Mouse (Mus musculus) neural tube, embryonic 12.5 days (tissue): ENCODE data around the gene Unc5cl. TPM values are rescaled to one million over a fixed set of nuclear protein-coding genes. Genes with fewer than 3 reads are reported as not detected.
A peak's percentile ranks its signal among the peaks of the same experiment; 100 is the strongest.

Experiments
- ATAC-seq: fragments of 200-750 bp; cut with Nextera tagmentation; 2 replicates; pipeline ENCODE4 v1.8.0; 2017; ENCODE audit warnings: low read depth, mild to moderate bottlenecking, moderate TSS enrichment, moderate library complexity; ENCODE audit not compliant: low FRiP score
- H3K27ac ChIP-seq: fragments of 300-500 bp; sonication (generic); 2 replicates; pipeline ENCODE4 v1.5.1; 2016
- H3K27me3 ChIP-seq: fragments of 300-500 bp; sonication (generic); replicated peaks from 2 replicates; pipeline ENCODE4 v1.6.1; 2016; ENCODE audit warnings: mild to moderate bottlenecking
- H3K36me3 ChIP-seq: fragments of 300-500 bp; sonication (generic); 2 replicates; pipeline ENCODE4 v1.6.1; 2016; ENCODE audit warnings: mild to moderate bottlenecking
- H3K4me1 ChIP-seq: fragments of 300-500 bp; sonication (generic); 2 replicates; pipeline ENCODE4 v1.6.1; 2016
- H3K4me2 ChIP-seq: fragments of 300-500 bp; sonication (generic); replicated peaks from 2 replicates; pipeline ENCODE4 v1.6.1; 2016; ENCODE audit warnings: mild to moderate bottlenecking
- H3K4me3 ChIP-seq: fragments of 300-500 bp; sonication (generic); 2 replicates; pipeline ENCODE4 v1.5.1; 2016
- H3K9ac ChIP-seq: fragments of 300-500 bp; sonication (generic); 2 replicates; pipeline ENCODE4 v1.6.1; 2016; ENCODE audit warnings: mild to moderate bottlenecking
- H3K9me3 ChIP-seq: fragments of 300-500 bp; sonication (generic); 2 replicates; pipeline ENCODE4 v1.6.1; 2016; ENCODE audit warnings: mild to moderate bottlenecking
- WGBS: fragments of 180-500 bp; shearing (Covaris S2); methylation state at CpG from one replicate; pipeline ENCODE4 v1.1.7; 2016; 5-methylcytosine and 5-hydroxymethylcytosine counted together
- polyA plus RNA-seq: library from polyadenylated mRNA; unstranded; fragments of >200 nt; fragmentation: Nextera tagmentation; extraction: Ambion mirVana; gene quantifications from 2 replicates; pipeline ENCODE4 v1.2.1, GENCODE M21; 2016

Unc5cl gene
- polyA plus RNA-seq, 1 experiment from 2014 or later: not detected

DNA sequence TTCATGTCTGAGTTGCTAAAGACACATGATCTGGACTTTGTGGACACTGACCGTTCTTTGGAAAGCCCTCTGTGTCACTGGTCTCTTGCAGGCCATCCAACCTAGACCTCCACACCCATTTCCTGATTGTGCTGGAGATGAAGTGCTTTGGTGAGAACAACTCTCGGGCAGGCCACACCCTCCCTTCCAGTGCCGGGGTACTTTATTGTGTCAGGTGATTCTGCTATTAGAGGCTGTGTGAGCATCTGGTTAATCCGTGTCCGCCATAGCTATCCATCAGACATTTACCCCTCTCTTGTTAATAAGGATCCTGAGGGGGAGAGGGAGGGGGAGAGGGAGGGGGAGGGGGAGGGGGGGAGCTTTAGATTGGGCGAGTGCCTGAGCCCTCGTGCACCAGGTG, 38.9 kb downstream of the Unc5cl start:
- Histone ChIP-seq H3K9ac (no peak overlapping the region), H3K27me3 (no peaks in the 10 kb centered on the region), H3K9me3 (no peaks in the 10 kb centered on the region), H3K36me3 (no peaks in the 10 kb centered on the region), H3K4me1 (no peaks in the 10 kb centered on the region), H3K27ac (no peak overlapping the region), H3K4me2 (no peak overlapping the region), H3K4me3 (no peak overlapping the region)
- 0 out of 2 replicates have a peak, but pooled peaks have one; percentile 25 for ATAC-seq
- 48% methylated on average over 7 of the region's 7 CpGs for WGBS

DNA sequence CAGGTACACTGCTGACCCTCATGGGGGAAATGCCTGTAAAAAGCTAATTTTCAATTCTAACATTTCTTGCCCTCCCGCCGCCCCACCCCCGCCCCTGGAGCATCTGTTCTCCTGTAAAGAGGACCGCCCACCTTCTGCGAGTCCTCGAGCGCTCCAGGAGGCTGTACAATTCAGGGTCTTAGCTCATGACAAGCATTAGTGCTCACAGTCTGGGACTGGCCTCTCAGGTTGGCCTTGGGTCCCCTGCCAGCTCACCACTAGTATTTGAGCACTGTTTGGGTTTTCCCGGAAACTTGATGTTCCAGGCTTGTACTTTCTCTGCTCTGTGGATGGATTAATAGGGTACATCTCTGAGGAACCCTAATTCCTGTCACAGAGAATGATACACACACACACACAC, 39.3 kb downstream of the Unc5cl start:
- no peak overlapping the region for H3K4me3 ChIP-seq
- 50% methylated on average over 8 of the region's 8 CpGs for WGBS
- H3K9ac ChIP-seq: no peak overlapping the region
- no peak overlapping the region for H3K4me2 ChIP-seq
- no peak overlapping the region for H3K27ac ChIP-seq
- H3K4me1 ChIP-seq: no peaks in the 10 kb centered on the region
- no peaks in the 10 kb centered on the region for H3K36me3 ChIP-seq
- no peaks in the 10 kb centered on the region for H3K27me3 ChIP-seq
- H3K9me3 ChIP-seq: no peaks in the 10 kb centered on the region
- ATAC-seq: 0 out of 2 replicates have a peak, but pooled peaks have one; percentile 58

DNA sequence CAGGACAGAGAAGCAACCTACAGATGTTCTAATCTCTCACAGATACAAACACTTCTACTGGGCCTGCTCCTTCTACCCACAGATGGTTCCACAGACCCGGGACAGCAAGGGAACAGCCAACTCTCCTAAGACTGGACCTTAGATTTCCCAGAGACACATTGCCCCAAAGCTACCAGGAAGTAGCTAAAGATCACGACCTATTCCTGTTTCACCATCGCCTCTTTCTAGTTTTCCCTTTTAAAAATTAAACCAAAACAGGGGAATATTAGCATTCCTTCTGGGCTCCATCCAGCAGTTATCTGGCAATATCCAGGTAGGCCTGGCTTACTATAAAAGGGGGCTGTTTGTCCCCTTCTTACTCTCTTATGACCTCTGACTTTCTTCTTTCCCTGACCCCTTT, 43.3 kb downstream of the Unc5cl start:
- Histone ChIP-seq H3K27ac (no peak overlapping the region), H3K4me3 (no peak overlapping the region), H3K27me3 (no peaks in the 10 kb centered on the region), H3K9me3 (no peaks in the 10 kb centered on the region), H3K36me3 (no peaks in the 10 kb centered on the region), H3K9ac (no peak overlapping the region), H3K4me2 (no peak overlapping the region), H3K4me1 (no peaks in the 10 kb centered on the region)
- no peak for ATAC-seq
- 77% methylated on average over 3 of the region's 3 CpGs for WGBS

DNA sequence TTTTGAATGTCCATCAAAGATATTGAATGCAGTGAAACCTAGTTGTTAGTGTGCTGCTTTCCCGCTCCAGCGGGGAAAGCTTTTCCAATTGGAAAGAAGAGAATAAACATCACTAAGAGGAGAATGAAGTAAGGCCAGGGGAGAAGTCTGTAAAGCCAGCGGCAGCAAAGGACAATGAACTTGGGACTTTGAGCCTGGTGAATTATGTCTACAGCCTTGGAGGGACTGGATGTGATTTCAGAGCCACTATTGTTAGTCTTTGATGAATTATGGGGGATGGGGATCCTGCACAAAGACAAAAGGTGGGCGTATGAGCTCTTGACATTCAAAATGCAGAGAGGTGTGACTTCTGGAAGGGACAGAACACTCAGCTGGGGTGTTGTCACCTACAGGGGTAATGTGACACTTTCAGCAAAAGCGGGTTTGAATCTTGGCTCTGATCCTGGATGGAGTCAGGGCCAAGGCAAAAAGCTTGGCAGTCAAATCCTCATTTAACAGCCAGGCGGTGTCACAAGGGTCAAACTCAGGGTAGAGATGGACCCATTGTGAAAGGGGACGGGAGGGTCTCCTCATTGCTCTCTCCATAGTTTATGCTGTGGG, 46.2 kb downstream of the Unc5cl start:
- H3K4me1 ChIP-seq: peaks cover 12% of the 10 kb centered on the region
- no peak overlapping the region for H3K4me3 ChIP-seq
- no peak for ATAC-seq
- no peak overlapping the region for H3K27ac ChIP-seq
- H3K4me2 ChIP-seq: no peak overlapping the region
- H3K27me3 ChIP-seq: no peaks in the 10 kb centered on the region
- no peaks in the 10 kb centered on the region for H3K9me3 ChIP-seq
- H3K9ac ChIP-seq: no peak overlapping the region
- H3K36me3 ChIP-seq: no peaks in the 10 kb centered on the region
- WGBS: 68% methylated on average over 7 of the region's 7 CpGs

DNA sequence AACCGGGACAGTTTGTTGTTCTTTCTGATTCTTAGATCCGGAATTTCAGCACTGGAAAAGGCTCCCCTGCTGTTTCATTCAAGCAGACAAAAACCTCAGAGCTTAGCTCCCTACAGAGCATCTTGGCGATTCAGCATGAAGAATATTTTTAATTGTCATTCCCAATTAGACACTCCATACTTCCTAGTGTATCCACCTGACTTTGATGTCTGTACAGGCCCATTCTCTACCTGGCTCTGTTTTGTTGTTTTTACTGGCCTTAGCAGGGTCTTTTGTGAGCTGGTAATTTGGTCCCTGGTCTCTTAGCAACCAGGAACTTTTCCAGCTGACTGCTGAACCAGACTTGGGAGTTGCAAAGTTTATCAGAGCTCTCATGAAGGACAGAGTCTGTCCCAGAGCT, 50.3 kb downstream of the Unc5cl start:
- Histone ChIP-seq H3K36me3 (no peaks in the 10 kb centered on the region), H3K27me3 (no peaks in the 10 kb centered on the region), H3K9me3 (no peaks in the 10 kb centered on the region), H3K4me1 (peaks cover 16% of the 10 kb centered on the region), H3K9ac (no peak overlapping the region), H3K27ac (no peak overlapping the region), H3K4me2 (no peak overlapping the region), H3K4me3 (no peak overlapping the region)
- no peak for ATAC-seq
- 3% methylated on average over 3 of the region's 3 CpGs for WGBS

DNA sequence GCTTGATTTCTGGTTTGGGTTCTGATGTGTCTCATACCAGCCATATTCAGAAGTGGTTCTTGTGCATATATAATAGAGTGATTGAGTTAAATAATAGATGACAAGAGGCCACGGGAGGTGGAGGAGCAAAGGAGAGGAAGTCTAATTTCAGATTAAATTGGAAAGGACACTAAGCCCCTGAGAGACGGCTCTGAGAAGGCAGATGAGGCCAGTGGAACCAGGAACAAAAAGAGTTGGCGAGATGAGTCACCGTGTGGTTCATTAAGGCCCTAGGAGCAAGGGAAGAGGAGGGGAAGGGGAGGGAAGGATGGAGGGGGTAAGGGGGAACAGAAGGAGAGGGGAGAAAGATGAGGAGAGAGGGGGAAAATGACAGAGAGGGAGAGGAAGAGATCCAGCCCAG, 52.3 kb downstream of the Unc5cl start:
- Histone ChIP-seq H3K4me1 (peaks cover 16% of the 10 kb centered on the region), H3K36me3 (no peaks in the 10 kb centered on the region), H3K9ac (no peak overlapping the region), H3K27ac (no peak overlapping the region), H3K9me3 (no peaks in the 10 kb centered on the region), H3K4me3 (no peak overlapping the region), H3K4me2 (no peak overlapping the region), H3K27me3 (no peaks in the 10 kb centered on the region)
- no peak for ATAC-seq
- 54% methylated on average over 4 of the region's 4 CpGs for WGBS

DNA sequence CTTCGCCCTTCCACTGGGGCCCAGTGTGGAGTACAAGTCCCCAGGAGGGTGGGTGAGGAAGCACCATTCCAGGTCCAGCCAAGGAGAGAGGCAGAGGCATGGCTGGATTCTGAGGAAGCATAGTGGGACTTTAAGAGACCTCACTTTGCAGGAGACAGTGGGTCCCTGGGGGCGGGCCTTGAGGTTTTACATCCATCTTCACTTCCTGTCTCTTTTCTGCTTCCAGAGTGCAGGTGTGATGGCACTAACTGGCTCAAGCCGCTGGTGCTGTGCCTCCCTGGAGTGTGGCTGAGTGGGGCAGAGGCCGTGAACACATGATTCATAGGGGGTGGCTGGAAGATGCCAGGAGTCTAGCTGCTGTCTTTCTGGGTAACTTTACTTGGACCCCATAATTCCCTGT, 54.9 kb downstream of the Unc5cl start:
- WGBS: 80% methylated on average over 4 of the region's 4 CpGs
- Histone ChIP-seq H3K4me2 (no peak overlapping the region), H3K36me3 (no peaks in the 10 kb centered on the region), H3K27ac (no peak overlapping the region), H3K4me1 (peaks cover 32% of the 10 kb centered on the region), H3K27me3 (no peaks in the 10 kb centered on the region), H3K9me3 (no peaks in the 10 kb centered on the region), H3K9ac (no peak overlapping the region), H3K4me3 (no peak overlapping the region)
- no peak for ATAC-seq

DNA sequence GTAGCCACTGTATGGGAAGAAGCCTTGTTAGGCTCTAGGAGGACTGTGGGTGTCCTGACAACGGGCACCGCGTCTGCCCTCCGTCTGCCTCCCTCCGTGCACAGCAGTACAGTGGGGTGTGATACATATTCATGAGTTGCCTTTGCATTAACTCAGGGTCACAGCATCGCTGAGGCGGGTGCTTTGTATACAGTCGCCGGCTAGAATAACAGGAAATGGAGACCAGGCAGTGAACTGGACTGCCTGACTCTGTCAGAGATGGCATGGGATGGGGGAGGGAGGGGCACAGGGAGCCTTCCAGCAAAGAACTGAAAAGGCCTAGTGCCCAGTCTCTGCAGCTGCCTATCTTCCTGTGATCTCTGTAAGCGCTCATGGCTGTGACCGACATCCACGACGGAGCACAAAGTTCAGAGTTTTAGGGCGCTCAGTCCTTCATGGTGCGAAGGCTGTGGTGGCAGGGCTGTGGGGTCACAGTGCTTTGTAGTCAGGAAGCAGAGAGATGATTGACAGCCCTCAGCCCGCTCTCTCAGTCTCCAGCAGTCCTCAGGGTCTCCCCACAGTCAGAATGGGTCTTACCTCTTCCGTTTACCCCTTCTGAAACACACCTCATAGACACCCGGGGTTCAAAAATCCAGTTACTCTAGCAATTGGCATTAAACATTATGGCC, 58.0 kb downstream of the Unc5cl start:
- Histone ChIP-seq H3K9me3 (no peaks in the 10 kb centered on the region), H3K27me3 (no peaks in the 10 kb centered on the region), H3K27ac (no peak overlapping the region), H3K4me3 (no peak overlapping the region), H3K36me3 (no peaks in the 10 kb centered on the region), H3K9ac (no peak overlapping the region), H3K4me1 (peaks cover 16% of the 10 kb centered on the region), H3K4me2 (peak overlapping the region; percentile 33; the same call in 1 of the 2 replicates)
- peak; percentile 95 for ATAC-seq
- 27% methylated on average over 18 of the region's 18 CpGs for WGBS

DNA sequence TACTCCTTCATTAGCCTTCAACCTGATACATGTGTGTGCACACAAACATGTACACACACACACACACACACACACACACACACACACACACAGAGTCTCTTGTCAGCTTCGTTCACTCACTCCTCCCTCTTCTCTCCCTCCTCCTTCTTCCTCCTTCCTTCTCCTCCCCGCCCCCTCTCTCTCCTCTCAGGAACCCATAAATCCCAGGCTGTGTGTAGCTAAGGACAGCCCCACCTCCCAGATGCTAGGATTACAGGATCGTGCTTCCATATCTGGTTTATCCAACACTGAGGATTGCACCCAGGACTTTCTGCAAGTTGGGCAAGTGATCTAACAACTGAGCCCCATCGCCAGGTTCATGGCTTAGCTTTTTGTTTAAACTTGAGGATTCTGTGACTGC, 59.9 kb downstream of the Unc5cl start:
- H3K4me1 ChIP-seq: peaks cover 16% of the 10 kb centered on the region
- no peaks in the 10 kb centered on the region for H3K36me3 ChIP-seq
- 33% methylated on average over 4 of the region's 4 CpGs for WGBS
- no peaks in the 10 kb centered on the region for H3K9me3 ChIP-seq
- no peak for ATAC-seq
- H3K4me3 ChIP-seq: no peak overlapping the region
- H3K4me2 ChIP-seq: no peak overlapping the region
- no peak overlapping the region for H3K9ac ChIP-seq
- H3K27ac ChIP-seq: no peak overlapping the region
- no peaks in the 10 kb centered on the region for H3K27me3 ChIP-seq

DNA sequence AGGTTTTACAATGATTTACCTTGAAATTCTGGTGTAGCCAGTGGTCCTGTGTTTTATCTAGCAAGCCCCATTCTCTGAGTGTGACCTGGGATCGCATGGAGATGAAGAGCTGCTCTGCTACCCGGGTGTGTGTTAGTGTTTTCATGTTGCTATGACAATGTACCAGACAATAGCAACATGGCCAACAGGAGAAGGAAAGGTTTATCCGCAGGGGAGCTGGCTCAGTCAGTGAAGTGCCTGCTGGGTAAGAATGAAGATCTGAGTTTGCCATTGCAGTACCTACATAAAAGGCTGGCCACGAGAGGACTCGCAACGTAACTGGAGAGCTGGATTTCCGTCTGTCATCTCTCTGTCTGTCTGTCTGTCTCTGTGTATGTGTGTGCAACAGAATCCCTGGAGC, 64.3 kb downstream of the Unc5cl start:
- H3K9me3 ChIP-seq: no peaks in the 10 kb centered on the region
- H3K27ac ChIP-seq: no peak overlapping the region
- WGBS: 84% methylated on average over 7 of the region's 7 CpGs
- H3K4me1 ChIP-seq: peaks cover 3% of the 10 kb centered on the region; the same call in 1 of the 2 replicates
- H3K4me2 ChIP-seq: no peak overlapping the region
- no peak overlapping the region for H3K9ac ChIP-seq
- no peaks in the 10 kb centered on the region for H3K27me3 ChIP-seq
- H3K4me3 ChIP-seq: no peak overlapping the region
- no peak for ATAC-seq
- H3K36me3 ChIP-seq: no peaks in the 10 kb centered on the region

DNA sequence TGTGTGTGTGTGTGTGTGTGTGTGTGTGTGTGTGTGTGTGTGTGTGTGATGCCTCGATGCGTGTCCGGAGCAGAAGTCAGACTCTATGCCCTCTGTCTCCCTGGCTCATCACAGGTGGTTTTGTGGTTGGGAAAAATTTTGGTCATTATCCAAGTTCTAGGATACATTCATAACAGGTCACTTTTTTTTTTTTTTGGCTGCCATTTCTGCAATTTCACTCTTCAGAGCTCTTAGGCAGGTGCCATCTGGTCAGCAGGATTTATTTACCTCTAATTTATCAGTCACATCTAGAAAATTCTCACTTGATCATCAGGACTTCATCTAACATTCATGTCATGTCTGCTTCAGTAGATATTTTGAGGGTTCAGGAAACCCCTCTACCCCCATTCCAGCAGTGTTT, 65.7 kb downstream of the Unc5cl start:
- 97% methylated on average over 3 of the region's 3 CpGs for WGBS

DNA sequence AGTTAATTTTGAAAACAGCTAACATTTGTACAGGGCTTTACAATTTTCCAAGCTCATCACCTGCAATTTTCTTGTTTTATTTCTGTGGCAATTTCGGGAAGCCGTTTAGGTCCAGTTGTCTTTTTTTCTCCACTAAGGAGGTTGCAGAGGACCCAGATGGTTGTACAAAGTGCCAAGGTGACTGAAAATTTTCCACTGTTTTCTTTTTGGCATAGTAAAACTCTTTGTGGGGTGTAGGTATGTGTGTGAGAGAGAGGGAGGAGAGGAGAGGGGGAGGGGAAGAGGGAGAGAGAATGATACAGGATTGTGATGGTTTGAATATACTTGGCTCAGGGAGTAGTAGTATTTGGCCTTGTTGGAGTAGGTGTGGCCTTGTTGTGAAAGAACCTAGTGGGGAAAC, 68.4 kb downstream of the Unc5cl start:
- no peak overlapping the region for H3K9ac ChIP-seq
- H3K4me3 ChIP-seq: no peak overlapping the region
- no peak overlapping the region for H3K27ac ChIP-seq
- no peak overlapping the region for H3K4me2 ChIP-seq
- no peaks in the 10 kb centered on the region for H3K4me1 ChIP-seq
- no peaks in the 10 kb centered on the region for H3K36me3 ChIP-seq
- no peaks in the 10 kb centered on the region for H3K9me3 ChIP-seq
- no peaks in the 10 kb centered on the region for H3K27me3 ChIP-seq
- no peak for ATAC-seq
- 94% methylated on average over 2 of the region's 2 CpGs for WGBS

More for the DNA sequence above, 65.7 kb downstream of the Unc5cl start:
- Histone ChIP-seq H3K4me3 (no peak overlapping the region), H3K9me3 (no peaks in the 10 kb centered on the region), H3K36me3 (no peaks in the 10 kb centered on the region), H3K4me2 (no peak overlapping the region), H3K4me1 (no peaks in the 10 kb centered on the region), H3K27ac (no peak overlapping the region), H3K9ac (no peak overlapping the region), H3K27me3 (no peaks in the 10 kb centered on the region)
- ATAC-seq: no peak
